Mouse (Mus musculus) spleen, adult 18-20 months (tissue): ENCODE results near the gene Mdfi.
A peak's percentile ranks its signal among the peaks of the same experiment; 100 is the strongest.

Experiments used
- DNase-seq, 2 experiments: peaks; one replicate each; pipeline ENCODE4 v3.0.0; 2022; ENCODE audit warnings: mixed read lengths in 2 of 2

Mdfi gene

GRCm38 (mm10) chr17:47845609-47846008, 11.1 kb upstream of the Mdfi start:
- no peak for DNase-seq

DNA sequence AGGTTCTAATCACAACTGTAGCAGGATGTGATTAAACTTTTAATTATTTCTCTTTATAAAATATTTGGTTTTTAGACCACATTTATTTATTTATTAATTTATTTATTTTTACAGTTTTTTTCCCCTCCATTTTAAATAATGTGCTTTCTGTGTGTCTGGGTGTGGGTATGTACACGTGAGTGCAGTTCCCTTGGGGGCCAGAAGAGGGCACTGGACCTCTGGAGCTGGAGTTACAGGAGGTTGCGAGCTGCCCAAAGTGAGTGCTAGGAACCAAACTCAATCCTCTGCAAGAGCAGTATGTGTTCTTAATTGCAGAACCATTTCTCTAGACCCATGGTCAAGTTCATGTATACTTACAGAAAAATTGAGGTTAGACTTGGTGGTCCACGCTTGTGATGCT, 9.0 kb upstream of the Mdfi start:
- DNase-seq: no peak

- DNase-seq: peak; percentile 30
These were observed 7.6 kb upstream of the Mdfi start for GRCm38 (mm10) chr17:47841931-47842623.

DNA sequence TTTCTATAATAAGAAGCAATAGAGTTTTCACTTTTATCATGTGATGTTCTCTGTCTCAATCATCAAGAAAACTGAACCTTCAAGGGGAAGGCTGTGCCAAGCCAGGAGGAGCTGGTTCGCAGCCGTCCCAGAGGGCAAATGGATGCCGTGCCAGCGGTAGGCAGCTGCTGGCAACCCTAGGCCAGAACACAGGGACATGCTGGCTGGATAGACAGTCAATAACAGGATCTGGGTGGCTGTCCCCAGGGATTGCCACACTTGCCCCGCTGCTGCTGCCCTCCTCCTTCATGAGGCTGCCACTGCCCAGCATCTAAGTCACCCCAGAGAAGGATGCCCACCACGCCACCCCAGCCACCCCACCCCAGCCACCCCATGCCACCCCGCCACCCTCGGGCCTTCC, 7.0 kb upstream of the Mdfi start:
- DNase-seq: no peak

DNA sequence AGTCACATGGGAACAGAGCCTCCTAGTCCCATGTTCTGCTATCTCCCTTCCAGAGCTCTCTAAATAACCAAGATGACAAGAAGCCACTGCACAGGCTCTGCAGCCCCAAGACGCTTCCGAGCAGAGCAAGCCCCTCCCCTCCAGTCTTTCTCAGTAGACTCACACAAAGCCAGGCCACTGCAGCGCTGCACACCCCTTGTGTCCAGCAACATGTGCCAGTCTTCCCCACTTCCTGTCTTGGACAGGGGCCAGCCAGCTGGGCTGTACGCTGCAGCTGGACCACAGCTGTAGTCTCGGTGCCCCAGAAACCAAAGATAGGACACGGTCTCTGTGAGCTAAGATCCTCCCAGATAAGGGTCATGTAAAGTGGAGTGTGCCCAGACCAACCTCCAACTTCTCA, 3.3 kb upstream of the Mdfi start:
- no peak for DNase-seq

DNA sequence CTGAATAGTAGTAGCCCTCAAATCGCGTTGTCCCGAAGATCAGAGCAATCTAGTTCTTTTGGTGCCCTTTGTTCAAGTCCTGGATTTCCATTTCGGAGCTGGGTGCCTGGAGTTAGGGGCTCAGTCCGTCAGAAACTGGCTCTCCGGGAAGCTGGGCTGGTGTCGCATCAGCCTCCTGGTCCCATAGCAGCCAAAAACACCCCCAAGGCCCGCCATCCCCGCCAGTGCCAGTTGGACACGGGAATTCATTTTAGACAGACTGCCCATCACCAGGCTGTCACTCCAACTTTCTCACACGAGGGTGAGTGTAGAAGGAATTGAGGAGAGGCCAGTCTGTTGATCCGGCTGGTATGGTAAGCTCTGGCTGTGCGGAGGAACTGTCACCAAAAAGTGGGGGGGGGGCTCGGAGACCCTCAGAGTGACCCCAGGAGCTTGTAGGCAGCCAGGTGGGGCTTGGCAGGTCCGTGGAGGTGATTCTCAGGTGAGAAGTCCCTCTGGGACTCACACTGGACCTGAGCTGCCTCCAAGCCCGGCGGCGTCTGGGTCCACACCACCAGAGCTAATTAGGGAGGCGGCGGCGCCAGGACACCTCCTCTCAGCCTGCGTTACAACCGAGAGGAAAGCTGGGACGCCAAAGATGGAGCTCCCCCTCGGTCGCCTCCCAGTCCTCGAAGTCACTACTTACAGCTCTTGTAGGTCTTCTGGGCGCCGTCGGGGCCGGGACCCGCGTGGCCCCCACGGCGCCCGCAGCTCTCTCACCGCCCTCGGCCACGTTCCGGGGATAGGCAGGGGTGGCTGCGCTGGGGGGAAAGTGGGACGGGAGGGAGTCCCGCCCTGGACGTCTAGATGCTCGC, 636 bp downstream of the Mdfi start:
- no peak for DNase-seq

DNA sequence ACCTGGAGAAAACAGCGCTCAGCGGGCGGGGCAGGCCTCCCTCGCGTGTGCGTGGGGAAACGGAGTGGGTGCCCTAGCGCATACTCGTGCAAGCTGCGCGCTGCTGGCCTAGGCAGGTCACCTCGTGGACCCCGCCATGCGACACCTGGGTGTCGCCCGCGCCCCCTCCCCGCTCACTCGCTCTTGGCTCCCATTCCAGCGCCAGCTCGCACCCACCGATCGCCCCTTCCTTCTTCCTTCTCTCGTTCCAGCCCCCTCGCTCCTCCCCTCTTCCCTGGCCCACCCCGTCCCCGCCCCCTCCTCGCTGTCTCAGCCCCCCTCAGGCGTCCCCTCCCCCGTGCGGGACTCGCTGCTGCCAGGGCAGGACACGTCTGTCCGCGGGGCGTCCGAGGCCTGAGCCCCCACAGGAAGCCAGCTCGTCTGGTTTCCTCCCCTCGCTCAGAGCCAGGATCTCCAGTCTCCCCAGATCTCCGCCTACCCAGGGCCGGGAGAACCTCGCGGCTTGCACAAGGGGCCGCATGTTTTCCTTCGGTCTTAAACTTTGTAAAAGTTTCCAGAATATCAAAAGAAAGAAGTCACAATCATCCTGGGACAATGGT, 1.4 kb downstream of the Mdfi start:
- no peak for DNase-seq

DNA sequence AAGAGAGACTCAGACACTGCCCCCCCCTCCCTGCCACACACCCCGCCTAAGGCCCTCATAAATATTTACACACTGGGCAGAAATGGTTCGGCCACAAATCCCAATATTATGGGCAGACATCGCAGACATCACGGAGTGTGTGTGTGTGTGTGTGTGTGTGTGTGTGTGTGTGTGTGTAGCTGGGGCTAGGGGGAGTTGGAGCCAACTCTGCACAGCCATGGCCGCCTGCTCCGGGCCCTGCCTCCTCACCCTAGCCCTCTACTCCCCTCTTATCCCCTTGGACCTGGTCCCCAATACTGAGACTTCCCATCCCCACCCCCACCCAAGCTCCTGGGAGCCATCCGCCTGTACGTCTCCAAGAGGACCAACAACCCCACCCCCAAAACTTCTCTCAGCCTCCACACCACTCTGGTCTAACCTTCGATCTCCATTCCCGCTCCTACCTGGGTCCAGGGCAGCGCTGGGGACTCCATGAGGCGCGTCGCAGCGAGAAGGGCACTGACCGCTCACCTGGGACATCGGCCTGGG, 1.9 kb downstream of the Mdfi start:
- no peak for DNase-seq

DNA sequence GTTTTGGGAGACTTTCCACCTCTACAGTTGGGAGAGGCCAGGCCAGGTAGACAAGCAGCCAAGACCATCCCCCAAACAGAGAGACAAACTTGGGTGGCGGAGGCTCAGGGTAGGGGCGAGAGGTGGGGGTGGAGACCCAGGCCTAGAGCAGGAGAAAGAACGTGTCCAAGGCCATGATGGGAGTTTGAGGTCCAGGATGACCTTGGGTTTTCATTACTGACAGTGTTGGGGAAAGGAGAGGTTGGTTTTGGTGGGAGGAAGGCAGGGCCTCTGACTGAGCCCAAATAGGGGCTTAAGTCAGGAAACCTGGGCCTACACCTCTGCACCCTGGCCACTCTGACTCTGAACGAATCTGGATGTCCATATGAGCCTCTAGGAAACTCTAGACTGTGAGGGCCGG, 2.7 kb downstream of the Mdfi start:
- no peak for DNase-seq

DNA sequence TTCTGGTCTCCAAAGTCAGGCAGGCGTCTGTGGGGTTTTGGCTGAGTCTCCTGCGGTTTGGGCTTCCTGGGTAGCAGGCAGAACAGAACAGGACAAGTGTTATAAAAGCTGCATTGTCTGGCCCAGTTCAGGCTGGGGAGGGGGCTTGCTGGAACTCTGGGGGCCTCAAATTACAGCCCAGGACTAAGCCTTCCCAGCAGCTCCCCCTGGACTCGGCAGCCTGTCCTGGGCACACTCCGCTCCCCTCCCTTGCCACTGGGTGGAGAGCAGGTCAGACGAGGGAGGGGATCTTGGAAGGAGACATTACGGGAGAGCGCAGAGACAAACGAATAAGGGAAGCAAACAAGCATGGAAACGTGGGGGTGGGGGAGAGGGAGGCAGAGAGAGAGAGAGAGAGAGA, 3.3 kb downstream of the Mdfi start:
- DNase-seq: no peak

GRCm38 (mm10) chr17:47821339-47821738, 13.2 kb downstream of the Mdfi start:
- DNase-seq: no peak

- no peak for DNase-seq
These were observed 16.3 kb downstream of the Mdfi start for GRCm38 (mm10) chr17:47818038-47818725.

GRCm38 (mm10) chr17:47815446-47815845, 19.0 kb downstream of the Mdfi start:
- DNase-seq: no peak

DNA sequence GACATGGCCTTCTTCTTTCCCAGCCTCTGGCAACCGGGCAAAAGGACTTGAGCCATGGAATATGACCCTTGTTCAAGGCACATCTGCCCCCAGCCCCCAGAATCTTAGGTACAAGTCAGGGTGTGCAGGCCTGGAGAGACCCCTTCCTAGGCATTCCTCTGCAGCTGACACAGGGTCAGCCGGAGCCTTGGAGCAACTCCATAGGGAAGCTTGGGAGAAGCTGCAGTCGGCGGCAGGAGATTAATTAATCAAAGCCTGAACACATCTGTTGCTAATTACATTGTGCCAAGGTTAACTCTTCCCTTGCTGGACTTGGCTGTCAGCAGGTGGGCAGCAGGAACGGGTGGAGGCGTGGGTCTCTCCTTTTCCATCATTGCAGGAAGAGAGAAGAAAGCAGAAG, 20.0 kb downstream of the Mdfi start:
- DNase-seq: no peak

DNA sequence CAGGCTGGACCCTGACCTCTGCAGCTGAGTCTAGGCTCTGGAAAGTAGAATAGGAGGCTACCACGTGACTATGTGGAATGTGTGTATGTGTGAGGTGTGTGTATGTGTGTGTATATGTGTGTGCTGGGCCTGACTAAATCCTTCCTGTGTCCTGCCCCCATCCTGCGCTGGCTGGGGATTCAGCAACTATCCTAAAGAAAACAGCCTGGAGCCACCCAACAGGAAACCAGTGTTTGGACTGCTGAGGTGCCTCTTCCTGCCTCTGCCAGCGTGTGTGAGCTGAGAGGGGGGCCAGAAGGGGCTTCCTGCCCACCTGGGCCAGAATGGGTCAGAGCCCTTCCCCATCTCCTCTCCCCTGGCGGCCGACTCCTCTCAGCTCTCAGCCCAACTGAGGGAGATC, 20.9 kb downstream of the Mdfi start:
- DNase-seq: no peak

- DNase-seq: no peak
These were observed 22.3 kb downstream of the Mdfi start for GRCm38 (mm10) chr17:47812200-47812599.

GRCm38 (mm10) chr17:47811265-47811800, 23.2 kb downstream of the Mdfi start:
- no peak for DNase-seq

- DNase-seq: no peak
These were observed 28.3 kb downstream of the Mdfi start for GRCm38 (mm10) chr17:47806230-47806629.

GRCm38 (mm10) chr17:47805047-47805835, 29.2 kb downstream of the Mdfi start:
- no peak for DNase-seq

- no peak for DNase-seq
These were observed 30.8 kb downstream of the Mdfi start for GRCm38 (mm10) chr17:47803662-47804061.

DNA sequence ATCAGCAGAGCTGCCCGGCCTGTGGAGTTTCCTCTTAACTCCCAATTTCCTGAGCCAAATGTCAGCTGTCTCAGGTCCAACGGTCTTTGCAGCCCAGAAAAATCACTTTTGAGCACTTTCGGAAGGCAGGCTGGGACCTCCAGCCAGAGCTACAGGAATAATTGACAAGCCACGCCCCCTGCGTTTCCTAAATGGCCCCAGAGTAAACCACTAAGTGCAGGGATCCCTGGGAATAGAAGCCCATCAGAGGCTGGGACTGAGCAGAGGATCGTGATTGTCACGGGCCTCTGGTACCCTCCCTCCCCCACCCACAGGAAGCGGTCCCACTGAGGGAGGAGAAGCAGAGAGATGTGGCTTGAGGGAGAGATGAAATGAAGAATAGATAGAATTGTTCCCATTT, 31.7 kb downstream of the Mdfi start:
- DNase-seq: no peak

- DNase-seq: no peak
These were observed 37.1 kb downstream of the Mdfi start for GRCm38 (mm10) chr17:47797383-47797782.
